Mouse (Mus musculus) heart, postnatal 0 days (tissue): ENCODE measurements around the gene Npr3. TPM values are rescaled to one million over a fixed set of nuclear protein-coding genes. Genes with fewer than 3 reads are reported as not detected.

ENCODE experiments used
- ATAC-seq: fragments of 200-750 bp; cut with Nextera tagmentation; 2 replicates; pipeline ENCODE4 v1.8.0; 2017; ENCODE audit warnings: low read depth, moderate number of reproducible peaks, moderate library complexity; ENCODE audit not compliant: insufficient read depth
- DNase-seq: peaks from one replicate; pipeline ENCODE4 v3.0.0-alpha.2; 2016; ENCODE audit warnings: low spot score
- H3K27ac ChIP-seq: fragments of 300-500 bp; sonication (generic); 2 replicates; pipeline ENCODE4 v1.5.1; 2014; ENCODE audit warnings: low read depth, mild to moderate bottlenecking
- H3K27me3 ChIP-seq: fragments of 300-500 bp; sonication (generic); 2 replicates; pipeline ENCODE4 v1.6.1; 2014; ENCODE audit warnings: low read length, mixed read lengths; ENCODE audit not compliant: control insufficient read depth, insufficient read depth
- H3K36me3 ChIP-seq: fragments of 300-500 bp; sonication (generic); replicated peaks from 2 replicates; pipeline ENCODE4 v1.6.1; 2014; ENCODE audit warnings: low read length, mixed read lengths; ENCODE audit not compliant: control insufficient read depth, insufficient read depth
- H3K4me1 ChIP-seq: fragments of 300-500 bp; sonication (generic); 2 replicates; pipeline ENCODE4 v1.6.1; 2014; ENCODE audit warnings: antibody characterized with exemption; ENCODE audit not compliant: control insufficient read depth, insufficient read depth
- H3K4me2 ChIP-seq: fragments of 300-500 bp; sonication (generic); 2 replicates; pipeline ENCODE4 v1.6.1; 2014; ENCODE audit warnings: low read depth, mild to moderate bottlenecking, low read length, moderate library complexity
- H3K4me3 ChIP-seq: fragments of 300-500 bp; sonication (generic); 2 replicates; pipeline ENCODE4 v1.5.1; 2014; ENCODE audit warnings: low read depth, low read length
- H3K9ac ChIP-seq: fragments of 300-500 bp; sonication (generic); replicated peaks from 2 replicates; pipeline ENCODE4 v1.6.1; 2014; ENCODE audit warnings: low read depth, low read length, mixed read lengths
- H3K9me3 ChIP-seq: fragments of 300-500 bp; sonication (generic); replicated peaks from 2 replicates; pipeline ENCODE4 v1.6.1; 2016; ENCODE audit warnings: low read length; ENCODE audit not compliant: control insufficient read depth
- CTCF ChIP-seq: IDR thresholded peaks from 2 replicates; pipeline ENCODE4 v1.5.1; 2016; ENCODE audit warnings: antibody characterized with exemption, control low read depth, low read depth
- EP300 ChIP-seq: IDR thresholded peaks from 2 replicates; pipeline ENCODE4 v1.6.1; 2016; ENCODE audit warnings: antibody characterized with exemption, low read depth
- WGBS: fragments of 180-500 bp; shearing (Covaris S2); extraction: QIAGEN DNeasy Blood & Tissue Kit; methylation state at CpG from one replicate; pipeline ENCODE4 v1.1.7; 2014; 5-methylcytosine and 5-hydroxymethylcytosine counted together
- polyA plus RNA-seq: library from polyadenylated mRNA; unstranded; fragments of >200 nt; fragmentation: Nextera tagmentation; extraction: Ambion mirVana; gene quantifications from 2 replicates; pipeline ENCODE4 v1.2.1, GENCODE M21; 2015
- total RNA-seq: library from RNA; depleted of rRNA; stranded (reverse); fragments of >200 nt; gene quantifications from 2 replicates; pipeline ENCODE4 v1.2.3, GENCODE M21; 2014; ENCODE audit warnings: low replicate concordance

The Npr3 gene
- total and polyA plus RNA-seq, 2 experiments from 2014 or later: 5.3 to 38.8 TPM

DNA sequence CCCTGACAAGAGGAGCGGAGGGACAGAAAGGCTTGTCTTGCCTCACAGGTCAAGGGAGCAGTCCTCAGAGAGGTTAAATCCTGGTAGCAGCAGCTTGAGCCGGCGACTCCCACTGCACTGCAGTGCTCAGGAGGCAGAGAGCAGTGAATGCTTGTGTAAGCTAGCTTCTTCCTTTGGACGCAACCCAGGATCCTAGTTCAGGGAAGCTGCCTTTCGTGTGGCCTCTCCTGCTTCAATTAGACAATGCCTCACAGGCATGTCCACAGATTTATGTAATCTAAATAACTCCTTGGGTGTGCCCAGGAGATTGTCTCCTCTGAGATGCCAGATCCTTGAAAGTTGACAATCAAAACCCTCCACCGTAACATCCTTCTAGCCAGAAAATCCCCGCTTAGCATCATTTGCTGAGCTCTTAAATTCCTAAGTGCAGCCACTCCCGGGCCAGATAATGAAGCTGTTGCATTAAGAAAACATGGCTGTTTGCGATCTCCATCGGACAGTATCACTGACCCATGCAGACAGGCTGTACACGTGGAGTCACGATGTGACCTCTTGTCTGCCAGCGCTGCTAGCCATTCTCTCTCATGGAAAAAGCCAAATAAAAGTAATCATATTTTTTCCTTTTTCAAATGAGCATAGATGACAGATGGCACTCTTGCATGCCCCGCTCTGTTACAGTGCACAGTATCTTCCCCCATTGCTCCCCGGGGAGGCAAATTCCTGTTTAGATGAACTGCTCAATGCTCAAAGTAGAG, 44.1 kb downstream of the Npr3 start:
- TF ChIP-seq EP300: no peak
- no peak for TF ChIP-seq CTCF
- H3K9ac ChIP-seq: no peak overlapping the region
- no peak overlapping the region for H3K4me3 ChIP-seq
- no peaks in the 10 kb centered on the region for H3K9me3 ChIP-seq
- H3K4me2 ChIP-seq: no peak overlapping the region
- ATAC-seq (no peak), DNase-seq (peak; percentile 14)
- no peaks in the 10 kb centered on the region for H3K36me3 ChIP-seq
- no peaks in the 10 kb centered on the region for H3K27me3 ChIP-seq
- WGBS: 65% methylated on average over 15 of the region's 15 CpGs
- H3K4me1 ChIP-seq: no peaks in the 10 kb centered on the region
- H3K27ac ChIP-seq: no peak overlapping the region

- no peak for TF ChIP-seq EP300
- no peak for TF ChIP-seq CTCF
Observed at GRCm38 (mm10) chr15:11862253-11862652, 44.8 kb downstream of the Npr3 start.

DNA sequence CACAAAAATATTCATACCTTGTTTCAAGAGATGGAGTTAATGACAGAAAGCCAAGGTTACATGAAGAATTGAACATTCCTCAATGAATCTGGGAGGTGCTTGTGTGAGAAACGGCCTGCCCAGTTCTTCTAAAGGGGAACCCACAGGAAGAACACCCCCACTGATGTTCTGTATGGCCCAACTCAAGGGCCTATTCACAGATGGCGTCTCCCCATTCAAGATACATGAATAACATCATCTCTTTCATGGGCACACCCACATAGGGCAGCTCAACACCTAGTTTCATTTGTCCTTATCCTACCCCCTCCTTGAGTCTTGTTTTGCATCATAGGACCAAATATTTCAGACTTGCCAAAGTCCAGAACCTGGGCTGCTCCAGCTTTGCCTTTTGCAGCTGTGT, 46.8 kb downstream of the Npr3 start:
- Histone ChIP-seq H3K4me1 (no peaks in the 10 kb centered on the region), H3K27me3 (no peaks in the 10 kb centered on the region), H3K36me3 (no peaks in the 10 kb centered on the region), H3K27ac (no peak overlapping the region), H3K9ac (no peak overlapping the region), H3K9me3 (no peaks in the 10 kb centered on the region), H3K4me3 (no peak overlapping the region), H3K4me2 (no peak overlapping the region)
- ATAC-seq (no peak), DNase-seq (no peak)
- WGBS: 74% methylated on average over 2 of the region's 2 CpGs
- TF ChIP-seq CTCF (no peak), EP300 (no peak)

More at GRCm38 (mm10) chr15:11862253-11862652, 44.8 kb downstream of the Npr3 start:
- no peak overlapping the region for H3K27ac ChIP-seq
- WGBS: 90% methylated on average over 7 of the region's 7 CpGs
- H3K9me3 ChIP-seq: no peaks in the 10 kb centered on the region
- no peak overlapping the region for H3K4me3 ChIP-seq
- no peaks in the 10 kb centered on the region for H3K4me1 ChIP-seq
- no peaks in the 10 kb centered on the region for H3K36me3 ChIP-seq
- no peaks in the 10 kb centered on the region for H3K27me3 ChIP-seq
- DNase-seq: no peak
- H3K4me2 ChIP-seq: no peak overlapping the region
- ATAC-seq: no peak
- H3K9ac ChIP-seq: no peak overlapping the region

DNA sequence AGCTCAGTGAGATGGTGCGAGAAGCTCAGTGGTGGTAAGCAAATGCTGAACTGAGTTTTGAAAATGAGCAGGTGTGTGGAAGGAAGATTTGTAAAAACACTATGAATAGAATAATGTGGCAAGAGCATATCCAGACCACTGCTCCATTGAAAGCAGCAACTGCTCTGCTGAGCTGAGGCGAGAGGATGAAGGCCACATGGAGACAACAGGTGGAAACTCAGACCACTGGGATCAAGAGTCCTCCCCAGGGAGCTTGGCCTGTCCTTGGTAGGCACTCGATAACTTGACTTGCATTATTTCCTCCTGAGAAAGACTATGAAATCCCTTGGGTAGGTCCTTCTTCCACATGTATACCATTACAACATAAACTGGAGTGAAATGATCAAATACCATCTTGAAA, 47.3 kb downstream of the Npr3 start:
- Histone ChIP-seq H3K9me3 (no peaks in the 10 kb centered on the region), H3K9ac (no peak overlapping the region), H3K4me1 (no peaks in the 10 kb centered on the region), H3K4me3 (no peak overlapping the region), H3K36me3 (no peaks in the 10 kb centered on the region), H3K27ac (no peak overlapping the region), H3K4me2 (no peak overlapping the region), H3K27me3 (no peaks in the 10 kb centered on the region)
- no peak for ATAC-seq
- no peak for TF ChIP-seq EP300
- no peak for TF ChIP-seq CTCF
- no peak for DNase-seq
- WGBS: 79% methylated on average over 3 of the region's 3 CpGs

DNA sequence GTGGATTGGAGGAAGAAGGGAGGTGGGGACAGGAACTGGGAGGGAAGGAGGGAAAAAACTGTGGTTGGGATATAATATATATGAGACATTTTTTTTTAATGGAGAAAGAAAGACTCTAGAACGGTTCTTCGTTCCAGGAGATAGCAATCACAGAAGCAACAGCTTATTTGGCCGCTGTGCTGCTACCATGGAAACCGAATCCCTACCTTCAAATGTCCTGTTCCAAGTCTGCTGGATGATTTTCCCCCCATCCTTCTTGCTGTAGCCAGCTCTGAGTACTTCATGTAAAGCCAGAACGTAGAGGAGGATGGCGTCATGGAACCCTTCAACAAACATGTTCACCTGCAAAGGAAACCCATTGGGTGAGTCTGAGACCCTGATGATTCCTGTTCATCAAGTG, 48.7 kb downstream of the Npr3 start:
- WGBS: 90% methylated on average over 6 of the region's 6 CpGs
- Histone ChIP-seq H3K27me3 (no peaks in the 10 kb centered on the region), H3K36me3 (no peaks in the 10 kb centered on the region), H3K4me2 (no peak overlapping the region), H3K9me3 (no peaks in the 10 kb centered on the region), H3K9ac (no peak overlapping the region), H3K4me3 (no peak overlapping the region), H3K4me1 (no peaks in the 10 kb centered on the region), H3K27ac (no peak overlapping the region)
- TF ChIP-seq EP300 (no peak), CTCF (no peak)
- no peak for DNase-seq
- ATAC-seq: no peak
